Mouse (Mus musculus) bone marrow macrophage, adult 2 months (primary cell): Measurements from ENCODE around the gene Drap1.
A peak's percentile ranks its signal among the peaks of the same experiment; 100 is the strongest.

Source experiments
- CTCF ChIP-seq: IDR thresholded peaks from 2 replicates; pipeline ENCODE4 v1.5.1; 2012; ENCODE audit warnings: low read depth, mild to moderate bottlenecking, low read length, moderate library complexity
- POLR2A ChIP-seq: IDR thresholded peaks from 2 replicates; pipeline ENCODE4 v1.6.1; 2012; ENCODE audit warnings: mild to moderate bottlenecking, low read depth, low read length, borderline replicate concordance

DNA sequence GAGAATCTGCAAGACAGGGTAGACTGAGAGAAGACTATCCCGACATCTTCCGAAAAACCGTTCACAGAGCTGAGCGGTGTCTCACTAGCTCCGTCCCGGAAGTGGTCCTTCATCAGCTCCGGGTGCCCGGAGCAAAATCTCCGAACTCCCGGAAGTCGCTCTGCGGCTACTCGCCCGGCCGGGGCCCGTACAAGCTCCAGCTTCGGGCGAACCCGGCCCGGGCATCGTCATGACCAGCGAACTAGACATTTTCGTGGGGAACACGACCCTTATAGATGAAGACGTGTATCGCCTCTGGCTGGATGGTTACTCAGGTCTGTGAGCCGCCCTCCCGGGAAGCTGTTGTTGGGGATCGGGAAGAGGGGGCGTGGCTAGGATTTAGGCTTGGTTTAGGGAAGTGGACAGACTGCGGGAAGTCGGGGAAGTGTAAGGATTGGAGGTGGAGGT lies 35.7 kb upstream of the Drap1 start, which contains the start of gene Fibp:
- TF ChIP-seq CTCF = no peak
- peak; percentile 93 for TF ChIP-seq POLR2A
